Mouse (Mus musculus): ENCODE measurements around the gene Cdk2ap2.
"Not testable (repeated sequence)": the region's sequence is repeated elsewhere in the genome, so short reads cannot be mapped to it uniquely, and the experiment has no call there.

The Cdk2ap2 gene

GRCm38 (mm10) chr19:4066877-4067276 lies 30.1 kb upstream of the Cdk2ap2 start:
- DNase-seq (ENCODE audit: low read depth in 1 of 2, low spot score in 2 of 2) = no peak

- DNase-seq (ENCODE audit: low read depth in 1 of 2, low spot score in 2 of 2) = not testable (repeated sequence)
Observed at GRCm38 (mm10) chr19:4068242-4068641, 28.7 kb upstream of the Cdk2ap2 start.

DNA sequence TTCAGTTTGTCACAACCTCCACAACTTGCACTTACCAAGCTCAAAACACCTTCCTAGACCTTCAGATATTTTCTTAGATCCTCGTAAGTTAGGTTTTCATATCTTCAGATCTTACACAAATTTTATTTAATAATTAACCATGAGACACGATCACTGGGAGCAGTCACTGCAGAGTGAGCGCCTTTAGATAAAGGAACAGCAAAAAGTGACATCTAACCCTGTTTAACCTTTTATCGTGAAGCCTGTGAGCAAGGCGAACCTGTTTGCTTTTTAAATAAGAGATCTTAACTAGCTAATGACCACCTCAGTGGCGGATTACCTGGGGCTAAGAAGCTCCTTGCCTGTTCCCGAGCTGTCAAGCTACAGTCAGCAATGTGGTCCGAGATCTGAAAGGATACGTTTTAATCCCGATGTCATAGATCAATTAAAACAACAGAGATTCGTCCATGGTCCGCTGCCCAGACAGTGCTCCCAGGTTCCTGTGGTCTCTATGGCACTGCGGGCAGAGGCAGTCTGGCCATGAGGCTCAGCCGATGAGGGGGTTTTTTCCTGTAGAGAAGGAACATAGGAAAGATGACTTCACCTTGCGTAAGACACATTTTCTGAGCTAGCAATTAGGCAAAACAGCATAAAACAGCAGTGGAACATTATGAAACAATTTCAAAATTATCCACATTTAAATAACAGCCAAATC lies 28.1 kb upstream of the Cdk2ap2 start:
- DNase-seq (ENCODE audit: low read depth in 1 of 2, low spot score in 2 of 2) = no peak

DNA sequence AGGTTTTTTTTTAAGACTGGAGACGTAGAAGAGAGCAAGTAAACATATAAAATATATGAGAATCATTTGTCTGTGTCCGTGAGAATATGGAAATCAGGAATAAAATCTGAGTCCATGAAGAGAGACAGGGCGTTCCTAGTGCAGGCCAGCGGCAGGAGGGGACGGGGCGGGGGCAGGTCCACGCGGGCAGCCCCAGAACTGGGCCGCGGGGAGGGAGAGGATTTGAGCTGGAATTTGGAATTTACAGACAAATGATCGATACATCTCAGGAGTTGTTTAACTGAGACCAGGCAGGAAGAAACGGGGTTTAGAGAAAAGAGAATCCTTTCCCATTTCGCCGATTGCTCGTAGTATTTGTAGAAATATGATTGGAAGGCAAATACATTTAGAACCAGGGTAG lies 26.7 kb upstream of the Cdk2ap2 start:
- no peak for DNase-seq (ENCODE audit: low read depth in 1 of 2, low spot score in 2 of 2)

GRCm38 (mm10) chr19:4070756-4071155 lies 26.2 kb upstream of the Cdk2ap2 start:
- no peak for DNase-seq (ENCODE audit: low read depth in 1 of 2, low spot score in 2 of 2)

- no peak for DNase-seq (ENCODE audit: low read depth in 1 of 2, low spot score in 2 of 2)
Observed at GRCm38 (mm10) chr19:4071406-4071805, 25.6 kb upstream of the Cdk2ap2 start.

GRCm38 (mm10) chr19:4072706-4073424 lies 24.1 kb upstream of the Cdk2ap2 start:
- DNase-seq (ENCODE audit: low read depth in 1 of 2, low spot score in 2 of 2) = no peak

DNA sequence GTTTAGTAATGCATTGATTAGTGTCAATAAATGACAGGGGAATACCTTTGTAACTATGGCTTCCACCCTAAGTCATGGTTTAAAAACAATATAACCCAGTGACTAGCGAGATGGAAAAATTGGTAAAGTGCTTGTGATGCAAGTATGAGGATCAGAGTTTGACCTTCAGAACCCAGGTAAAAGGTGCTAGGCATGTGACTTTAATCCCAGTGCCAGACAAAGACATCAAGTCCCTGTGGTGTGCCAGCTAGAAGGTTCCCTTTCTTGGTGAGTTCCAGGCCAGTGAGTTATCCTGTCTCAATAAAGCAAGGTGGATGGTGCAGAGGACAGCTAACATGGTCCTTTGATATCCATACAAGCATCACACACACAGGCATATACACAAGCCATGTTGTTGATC lies 21.5 kb upstream of the Cdk2ap2 start:
- DNase-seq (ENCODE audit: low read depth in 1 of 2, low spot score in 2 of 2) = no peak

GRCm38 (mm10) chr19:4079594-4079993 lies 17.4 kb upstream of the Cdk2ap2 start:
- DNase-seq (ENCODE audit: low read depth in 1 of 2, low spot score in 2 of 2) = no peak

DNA sequence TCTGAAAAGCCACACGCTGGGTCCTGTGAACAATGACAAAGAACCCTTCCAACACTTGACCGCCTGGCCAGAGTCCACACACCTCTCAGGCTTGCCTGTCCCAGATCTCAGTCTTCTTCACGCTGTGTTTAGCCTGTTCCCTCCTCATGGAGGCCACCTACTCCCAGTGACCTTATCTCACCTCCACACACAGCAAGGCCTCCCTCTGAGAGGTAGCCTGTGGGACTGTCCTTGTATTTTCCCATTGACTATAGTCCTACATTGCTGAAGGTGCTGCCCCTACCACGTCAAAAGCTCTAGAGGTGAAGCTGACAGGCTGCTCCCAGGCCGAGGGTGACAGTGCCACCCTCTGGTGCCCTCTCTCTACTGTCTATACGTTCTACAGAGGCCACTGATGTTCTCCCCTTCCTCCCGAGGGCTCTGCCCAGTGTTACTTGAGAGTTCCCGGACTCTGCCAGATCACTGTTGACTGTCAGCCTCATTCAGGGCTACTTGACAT lies 16.4 kb upstream of the Cdk2ap2 start:
- no peak for DNase-seq (ENCODE audit: low read depth in 1 of 2, low spot score in 2 of 2)

DNA sequence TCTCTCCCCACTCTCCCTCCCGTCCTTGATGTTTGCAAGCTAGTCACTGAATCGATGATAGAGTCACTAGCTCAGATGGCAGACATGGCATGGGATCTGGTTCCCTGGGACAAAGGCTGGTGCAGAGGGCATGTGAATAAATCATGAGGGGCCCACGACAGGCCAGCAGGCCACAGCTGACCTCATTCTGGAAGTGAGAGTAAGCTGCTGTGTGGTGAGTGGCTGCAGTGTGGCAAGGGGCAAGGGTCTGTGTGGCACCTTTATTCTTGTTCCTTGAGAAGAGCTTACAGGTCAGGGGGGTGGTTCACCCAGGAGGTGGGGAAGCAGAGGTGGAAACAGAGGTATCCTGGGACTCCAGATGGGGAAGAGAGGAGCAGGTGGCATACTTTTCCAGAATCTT lies 15.6 kb upstream of the Cdk2ap2 start, which contains the start of gene Cabp2:
TSS of gene Cabp2 (plus strand) at position 185 of the 400 bp plus-strand sequence.
- no peak for DNase-seq (ENCODE audit: low read depth in 1 of 2, low spot score in 2 of 2)

DNA sequence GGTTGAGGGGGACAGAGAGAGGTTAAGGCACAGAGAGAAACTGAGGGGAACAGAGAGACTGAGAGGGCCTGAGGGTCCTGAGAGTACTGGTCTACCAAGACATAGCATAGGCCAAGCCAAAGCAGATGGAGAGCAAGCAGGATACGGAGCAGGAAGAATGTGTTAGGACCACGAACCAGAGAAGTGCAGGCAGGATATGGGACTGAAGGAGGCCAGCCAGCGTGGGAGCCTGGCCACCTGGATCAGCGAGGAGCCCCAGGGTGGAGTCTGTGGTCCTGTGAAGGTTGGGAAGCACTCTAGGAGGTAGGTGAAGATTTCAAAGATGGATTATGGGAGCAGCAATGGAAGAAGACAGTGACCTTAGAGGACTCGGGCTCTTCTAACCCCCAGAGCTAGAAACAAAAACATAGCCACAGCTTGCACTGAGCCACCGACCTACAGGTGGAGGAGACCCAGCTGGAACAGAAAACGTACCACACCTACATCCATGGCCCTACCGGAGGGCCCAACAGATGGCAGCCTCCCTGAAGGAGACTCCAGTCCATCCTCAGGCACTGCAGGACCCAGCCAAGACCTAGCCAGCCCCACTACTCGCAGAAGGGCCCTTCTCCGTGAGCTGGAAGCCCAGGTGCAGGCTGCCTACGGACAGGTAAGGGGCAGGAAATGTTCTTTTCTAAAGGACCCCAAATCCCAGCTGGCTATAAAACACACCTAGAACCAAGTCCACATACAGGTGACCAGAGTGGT lies 14.6 kb upstream of the Cdk2ap2 start:
- no peak for DNase-seq (ENCODE audit: low read depth in 1 of 2, low spot score in 2 of 2)

GRCm38 (mm10) chr19:4083316-4083715 lies 13.7 kb upstream of the Cdk2ap2 start:
- DNase-seq (ENCODE audit: low read depth in 1 of 2, low spot score in 2 of 2) = no peak

DNA sequence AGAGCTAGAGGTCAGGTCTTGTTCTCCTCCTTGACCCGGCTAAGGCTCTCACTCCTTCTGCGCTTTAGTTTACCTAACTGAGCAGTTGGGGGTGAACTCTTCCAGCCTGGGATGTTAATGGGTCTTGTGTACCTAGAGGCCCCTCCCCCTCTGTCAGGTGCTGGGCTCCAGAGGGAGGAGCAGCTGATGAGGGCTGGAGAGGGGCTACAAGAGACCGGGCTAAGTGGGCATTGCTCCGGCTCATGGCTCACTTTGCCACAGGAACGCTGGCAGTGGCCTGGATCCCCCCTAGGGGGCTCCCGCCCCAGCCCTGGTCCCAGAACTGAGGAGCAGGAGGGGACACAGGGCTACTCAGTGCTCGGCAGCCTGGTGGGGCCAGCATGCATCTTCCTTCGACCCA lies 13.2 kb upstream of the Cdk2ap2 start:
- no peak for DNase-seq (ENCODE audit: low read depth in 1 of 2, low spot score in 2 of 2)

DNA sequence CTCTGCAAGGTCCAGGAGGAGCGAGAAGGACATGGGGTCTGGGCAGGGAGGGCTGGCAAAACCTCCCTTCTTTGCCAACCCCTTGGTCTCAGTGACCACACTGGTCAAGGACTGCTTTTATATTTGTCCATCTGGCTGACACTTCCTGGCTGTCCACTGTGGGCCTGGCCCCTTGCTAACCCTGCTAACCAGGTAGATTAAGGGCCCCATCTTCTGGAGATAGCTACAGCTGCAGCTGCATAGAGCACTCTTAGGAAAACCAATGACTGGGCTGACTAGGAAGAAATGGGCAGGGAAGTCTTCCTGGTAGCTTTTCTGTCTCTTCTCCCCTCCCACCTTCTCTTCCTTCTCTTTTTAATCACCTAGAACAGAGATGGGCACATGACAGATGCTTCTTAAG lies 12.0 kb upstream of the Cdk2ap2 start:
- no peak for DNase-seq (ENCODE audit: low read depth in 1 of 2, low spot score in 2 of 2)

- no peak for DNase-seq (ENCODE audit: low read depth in 1 of 2, low spot score in 2 of 2)
Observed at GRCm38 (mm10) chr19:4086156-4086555, 10.8 kb upstream of the Cdk2ap2 start.

DNA sequence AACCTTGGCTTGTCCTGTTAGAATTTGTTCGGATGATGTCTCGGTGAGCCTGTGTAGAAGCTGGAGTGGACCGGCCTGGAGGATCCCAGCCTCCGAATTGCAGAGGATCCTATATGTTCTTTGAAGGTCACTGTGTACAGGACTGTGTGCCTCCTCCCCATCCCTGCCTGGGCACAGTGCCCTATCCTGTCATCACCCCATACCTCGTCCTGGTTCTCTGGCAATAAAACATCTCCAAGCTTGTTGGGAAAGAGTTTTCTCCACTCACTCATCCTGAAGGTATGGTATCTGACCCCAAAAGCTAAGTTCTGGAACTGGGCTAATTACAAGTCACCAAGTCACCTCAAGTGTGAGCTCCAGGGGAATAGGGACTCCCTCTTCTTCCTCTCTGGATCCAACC lies 9.9 kb upstream of the Cdk2ap2 start:
- DNase-seq (ENCODE audit: low read depth in 1 of 2, low spot score in 2 of 2) = no peak

GRCm38 (mm10) chr19:4088146-4088545 lies 8.8 kb upstream of the Cdk2ap2 start:
- no peak for DNase-seq (ENCODE audit: low read depth in 1 of 2, low spot score in 2 of 2)

DNA sequence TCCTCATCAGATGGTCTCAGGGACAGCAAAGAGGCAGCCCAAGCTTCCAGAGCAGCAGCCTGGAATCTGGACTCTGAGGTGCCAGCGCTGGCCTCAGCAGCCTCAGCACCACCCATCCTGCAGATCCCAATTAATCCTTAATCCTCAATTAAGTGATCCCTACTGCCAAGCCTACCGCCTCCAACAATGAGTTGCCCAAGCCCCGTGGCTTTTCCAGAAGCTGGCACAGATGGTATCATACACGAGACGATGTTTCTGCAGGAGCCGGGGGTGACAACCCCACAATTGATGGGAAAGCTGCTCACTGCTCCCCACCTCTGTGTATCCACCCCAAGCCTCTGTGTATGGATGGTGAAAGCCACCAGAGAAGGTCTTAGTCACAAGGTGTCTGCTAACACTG lies 7.9 kb upstream of the Cdk2ap2 start:
- no peak for DNase-seq (ENCODE audit: low read depth in 1 of 2, low spot score in 2 of 2)

DNA sequence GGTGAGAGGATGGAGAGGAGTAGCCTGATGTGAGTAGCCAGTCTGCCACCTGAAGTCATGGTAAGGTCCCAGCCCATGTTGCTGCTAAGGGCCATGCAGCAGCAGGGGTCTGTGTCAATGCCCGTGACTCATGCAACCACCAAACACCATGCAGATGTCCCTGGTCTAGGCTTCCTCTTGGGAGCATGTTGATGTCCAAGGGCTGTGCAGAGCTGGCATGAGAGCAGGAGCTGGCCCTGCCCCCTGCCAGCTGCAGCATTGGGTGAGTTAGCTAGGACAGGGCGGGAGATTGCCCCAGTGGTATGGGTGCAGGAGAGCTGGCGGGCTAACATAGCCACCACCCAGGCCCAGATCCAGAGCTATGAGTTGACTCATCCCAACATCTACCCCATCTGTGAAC lies 6.5 kb upstream of the Cdk2ap2 start:
- DNase-seq (ENCODE audit: low read depth in 1 of 2, low spot score in 2 of 2) = no peak

DNA sequence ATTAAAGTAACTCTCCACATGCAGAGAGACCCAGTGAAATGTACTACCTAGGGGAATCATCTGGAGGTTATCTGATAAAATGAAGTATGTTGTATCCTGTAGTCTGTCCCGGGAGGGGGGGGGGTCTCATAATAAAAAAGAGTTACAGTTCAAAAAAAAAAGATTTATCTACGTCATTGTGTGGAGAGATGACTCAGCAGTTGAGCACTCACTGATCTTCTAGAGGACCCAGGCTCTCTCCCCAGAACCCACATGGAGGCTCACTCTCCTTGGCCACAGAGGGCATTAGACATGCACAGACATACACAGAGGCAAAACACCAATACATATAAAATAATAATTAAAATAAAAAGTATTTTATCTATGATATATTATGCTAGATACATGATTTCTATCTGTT lies 5.6 kb upstream of the Cdk2ap2 start:
- no peak for DNase-seq (ENCODE audit: low read depth in 1 of 2, low spot score in 2 of 2)

DNA sequence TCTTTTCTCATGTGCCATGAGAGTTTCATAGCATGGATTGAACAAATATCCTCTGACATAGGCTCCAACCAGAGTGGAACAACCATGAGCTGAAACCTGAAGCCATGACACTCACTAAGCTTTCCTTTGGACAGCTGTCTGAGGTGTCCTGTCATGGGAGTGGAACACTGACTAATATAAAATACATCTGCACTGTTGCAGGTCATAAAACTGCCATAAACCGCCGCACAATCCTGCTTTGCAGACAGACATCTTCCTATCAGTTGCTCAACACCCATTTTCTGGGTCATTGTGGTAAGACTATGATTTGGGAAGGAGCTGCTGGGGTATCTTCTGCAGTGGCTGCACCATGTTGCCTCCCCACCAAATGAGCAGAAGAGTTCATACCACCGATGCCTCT lies 4.2 kb upstream of the Cdk2ap2 start:
- DNase-seq (ENCODE audit: low read depth in 1 of 2, low spot score in 2 of 2) = no peak
